Mouse (Mus musculus): ENCODE measurements around the gene Lrp2. TPM values are rescaled to one million over a fixed set of nuclear protein-coding genes. Genes with fewer than 3 reads are reported as not detected.

Gene Lrp2
- polyA plus RNA-seq, 1 experiment from 2014 or later, result 1.6 TPM

- H3K9me3 ChIP-seq (ENCODE audit: control insufficient read depth, low read length), result no peaks in the 10 kb centered on the region
- DNase-seq (ENCODE audit: low spot score), result no peak
- H3K4me2 ChIP-seq (ENCODE audit: low read length), result no peak overlapping the region
- H3K9ac ChIP-seq (ENCODE audit: low read length), result no peak overlapping the region
- 0 out of 2 replicates have a peak, but pooled peaks cover 9% of the 10 kb centered on the region for H3K27me3 ChIP-seq (replicated peaks; ENCODE audit: control insufficient read depth, insufficient read depth, low read length)
- no peaks in the 10 kb centered on the region for H3K36me3 ChIP-seq (ENCODE audit: control insufficient read depth, insufficient read depth, low read length)
- H3K4me3 ChIP-seq (ENCODE audit: low read depth, low read length), result no peak overlapping the region
- ATAC-seq (replicated peaks; ENCODE audit: low FRiP score, low TSS enrichment, low read depth), result no peak
- H3K27ac ChIP-seq (ENCODE audit: low read depth), result no peak overlapping the region
- 63% methylated on average over 4 of the region's 4 CpGs for WGBS
- no peaks in the 10 kb centered on the region for H3K4me1 ChIP-seq (replicated peaks; ENCODE audit: control insufficient read depth, insufficient read depth, low read length)
Observed at GRCm38 (mm10) chr2:69560221-69560620, 25.6 kb downstream of the Lrp2 start.

GRCm38 (mm10) chr2:69559380-69559779, 26.5 kb downstream of the Lrp2 start:
- H3K36me3 ChIP-seq (ENCODE audit: control insufficient read depth, insufficient read depth, low read length), result no peaks in the 10 kb centered on the region
- DNase-seq (ENCODE audit: low spot score) (no peak), ATAC-seq (replicated peaks; ENCODE audit: low FRiP score, low TSS enrichment, low read depth) (no peak)
- WGBS, result 49% methylated on average over 15 of the region's 15 CpGs
- H3K9ac ChIP-seq (ENCODE audit: low read length), result no peak overlapping the region
- no peak overlapping the region for H3K27ac ChIP-seq (ENCODE audit: low read depth)
- H3K27me3 ChIP-seq (replicated peaks; ENCODE audit: control insufficient read depth, insufficient read depth, low read length), result 0 out of 2 replicates have a peak, but pooled peaks cover 9% of the 10 kb centered on the region
- no peaks in the 10 kb centered on the region for H3K4me1 ChIP-seq (replicated peaks; ENCODE audit: control insufficient read depth, insufficient read depth, low read length)
- no peak overlapping the region for H3K4me3 ChIP-seq (ENCODE audit: low read depth, low read length)
- H3K4me2 ChIP-seq (ENCODE audit: low read length), result peak overlapping the region; percentile 26; the same call in 1 of the 2 replicates
- H3K9me3 ChIP-seq (ENCODE audit: control insufficient read depth, low read length), result no peaks in the 10 kb centered on the region

- ATAC-seq (replicated peaks; ENCODE audit: low FRiP score, low TSS enrichment, low read depth), result no peak
- WGBS, result 23% methylated on average over 7 of the region's 7 CpGs
Observed at GRCm38 (mm10) chr2:69556686-69557085, 29.2 kb downstream of the Lrp2 start.

GRCm38 (mm10) chr2:69551639-69552038, 34.2 kb downstream of the Lrp2 start:
- Histone ChIP-seq H3K36me3 (ENCODE audit: control insufficient read depth, insufficient read depth, low read length) (no peaks in the 10 kb centered on the region), H3K27ac (ENCODE audit: low read depth) (no peak overlapping the region), H3K4me1 (replicated peaks; ENCODE audit: control insufficient read depth, insufficient read depth, low read length) (no peaks in the 10 kb centered on the region), H3K4me2 (ENCODE audit: low read length) (no peak overlapping the region), H3K9ac (ENCODE audit: low read length) (no peak overlapping the region), H3K4me3 (ENCODE audit: low read depth, low read length) (no peak overlapping the region), H3K27me3 (replicated peaks; ENCODE audit: control insufficient read depth, insufficient read depth, low read length) (no peaks in the 10 kb centered on the region), H3K9me3 (ENCODE audit: control insufficient read depth, low read length) (no peaks in the 10 kb centered on the region)
- DNase-seq (ENCODE audit: low spot score) (no peak), ATAC-seq (replicated peaks; ENCODE audit: low FRiP score, low TSS enrichment, low read depth) (no peak)
- WGBS, result 81% methylated on average over 5 of the region's 5 CpGs

More at GRCm38 (mm10) chr2:69556686-69557085, 29.2 kb downstream of the Lrp2 start:
- Histone ChIP-seq H3K9ac (ENCODE audit: low read length) (no peak overlapping the region), H3K4me3 (ENCODE audit: low read depth, low read length) (no peak overlapping the region), H3K27ac (ENCODE audit: low read depth) (no peak overlapping the region), H3K36me3 (ENCODE audit: control insufficient read depth, insufficient read depth, low read length) (no peaks in the 10 kb centered on the region), H3K27me3 (replicated peaks; ENCODE audit: control insufficient read depth, insufficient read depth, low read length) (0 out of 2 replicates have a peak, but pooled peaks cover 9% of the 10 kb centered on the region), H3K4me1 (replicated peaks; ENCODE audit: control insufficient read depth, insufficient read depth, low read length) (no peaks in the 10 kb centered on the region), H3K4me2 (ENCODE audit: low read length) (no peak overlapping the region), H3K9me3 (ENCODE audit: control insufficient read depth, low read length) (no peaks in the 10 kb centered on the region)
- no peak for DNase-seq (ENCODE audit: low spot score)

GRCm38 (mm10) chr2:69546823-69547222, 39.0 kb downstream of the Lrp2 start:
- no peak overlapping the region for H3K27ac ChIP-seq (ENCODE audit: low read depth)
- H3K4me3 ChIP-seq (ENCODE audit: low read depth, low read length), result no peak overlapping the region
- no peak for ATAC-seq (replicated peaks; ENCODE audit: low FRiP score, low TSS enrichment, low read depth)
- 70% methylated on average over 11 of the region's 11 CpGs for WGBS
- no peaks in the 10 kb centered on the region for H3K27me3 ChIP-seq (replicated peaks; ENCODE audit: control insufficient read depth, insufficient read depth, low read length)
- no peaks in the 10 kb centered on the region for H3K9me3 ChIP-seq (ENCODE audit: control insufficient read depth, low read length)
- H3K36me3 ChIP-seq (ENCODE audit: control insufficient read depth, insufficient read depth, low read length), result no peaks in the 10 kb centered on the region
- H3K4me2 ChIP-seq (ENCODE audit: low read length), result no peak overlapping the region
- H3K9ac ChIP-seq (ENCODE audit: low read length), result no peak overlapping the region
- no peaks in the 10 kb centered on the region for H3K4me1 ChIP-seq (replicated peaks; ENCODE audit: control insufficient read depth, insufficient read depth, low read length)
- no peak for DNase-seq (ENCODE audit: low spot score)

GRCm38 (mm10) chr2:69536018-69536417, 49.8 kb downstream of the Lrp2 start:
- H3K9ac ChIP-seq (ENCODE audit: low read length), result no peak overlapping the region
- H3K4me3 ChIP-seq (ENCODE audit: low read depth, low read length), result no peak overlapping the region
- ATAC-seq (replicated peaks; ENCODE audit: low FRiP score, low TSS enrichment, low read depth), result no peak
- no peak overlapping the region for H3K4me2 ChIP-seq (ENCODE audit: low read length)
- H3K9me3 ChIP-seq (ENCODE audit: control insufficient read depth, low read length), result no peaks in the 10 kb centered on the region
- H3K4me1 ChIP-seq (replicated peaks; ENCODE audit: control insufficient read depth, insufficient read depth, low read length), result no peaks in the 10 kb centered on the region
- no peak for DNase-seq (ENCODE audit: low spot score)
- no peak overlapping the region for H3K27ac ChIP-seq (ENCODE audit: low read depth)
- 85% methylated on average over 7 of the region's 7 CpGs for WGBS
- H3K27me3 ChIP-seq (replicated peaks; ENCODE audit: control insufficient read depth, insufficient read depth, low read length), result no peaks in the 10 kb centered on the region
- no peaks in the 10 kb centered on the region for H3K36me3 ChIP-seq (ENCODE audit: control insufficient read depth, insufficient read depth, low read length)

GRCm38 (mm10) chr2:69531528-69532055, 54.3 kb downstream of the Lrp2 start:
- 53% methylated on average over 3 of the region's 3 CpGs for WGBS
- ATAC-seq (replicated peaks; ENCODE audit: low FRiP score, low TSS enrichment, low read depth), result no peak

GRCm38 (mm10) chr2:69530691-69531527, 55.0 kb downstream of the Lrp2 start:
- no peaks in the 10 kb centered on the region for H3K4me1 ChIP-seq (replicated peaks; ENCODE audit: control insufficient read depth, insufficient read depth, low read length)
- no peak for DNase-seq (ENCODE audit: low spot score)
- WGBS, result 29% methylated on average over 14 of the region's 14 CpGs
- no peak overlapping the region for H3K9ac ChIP-seq (ENCODE audit: low read length)
- no peak overlapping the region for H3K27ac ChIP-seq (ENCODE audit: low read depth)
- no peak overlapping the region for H3K4me3 ChIP-seq (ENCODE audit: low read depth, low read length)
- H3K36me3 ChIP-seq (ENCODE audit: control insufficient read depth, insufficient read depth, low read length), result no peaks in the 10 kb centered on the region
- no peak overlapping the region for H3K4me2 ChIP-seq (ENCODE audit: low read length)
- H3K9me3 ChIP-seq (ENCODE audit: control insufficient read depth, low read length), result no peaks in the 10 kb centered on the region
- ATAC-seq (replicated peaks; ENCODE audit: low FRiP score, low TSS enrichment, low read depth), result no peak; the same call in 1 of the 2 replicates
- H3K27me3 ChIP-seq (replicated peaks; ENCODE audit: control insufficient read depth, insufficient read depth, low read length), result no peaks in the 10 kb centered on the region

More at GRCm38 (mm10) chr2:69531528-69532055, 54.3 kb downstream of the Lrp2 start:
- no peaks in the 10 kb centered on the region for H3K4me1 ChIP-seq (replicated peaks; ENCODE audit: control insufficient read depth, insufficient read depth, low read length)
- no peaks in the 10 kb centered on the region for H3K27me3 ChIP-seq (replicated peaks; ENCODE audit: control insufficient read depth, insufficient read depth, low read length)
- no peak overlapping the region for H3K4me3 ChIP-seq (ENCODE audit: low read depth, low read length)
- H3K4me2 ChIP-seq (ENCODE audit: low read length), result no peak overlapping the region
- H3K9ac ChIP-seq (ENCODE audit: low read length), result no peak overlapping the region
- no peak for DNase-seq (ENCODE audit: low spot score)
- H3K27ac ChIP-seq (ENCODE audit: low read depth), result no peak overlapping the region
- H3K9me3 ChIP-seq (ENCODE audit: control insufficient read depth, low read length), result no peaks in the 10 kb centered on the region
- no peaks in the 10 kb centered on the region for H3K36me3 ChIP-seq (ENCODE audit: control insufficient read depth, insufficient read depth, low read length)

All from intestine, embryonic 14.5 days (tissue).